Mouse (Mus musculus): ENCODE data around the gene Tmem150a. TPM values are rescaled to one million over a fixed set of nuclear protein-coding genes. Genes with fewer than 3 reads are reported as not detected.

The Tmem150a gene
- polyA plus RNA-seq, 1 experiment, result 13.0 TPM

- Histone ChIP-seq H3K4me3 (ENCODE audit: low read depth, low read length) (peak overlapping the region; percentile 75), H3K27ac (ENCODE audit: insufficient read depth, low read length) (no peak overlapping the region), H3K9me3 (replicated peaks; ENCODE audit: control insufficient read depth, insufficient read depth, low read length, poor library complexity, severe bottlenecking) (no peaks in the 10 kb centered on the region), H3K36me3 (ENCODE audit: control insufficient read depth, insufficient read depth, low read length, poor library complexity, severe bottlenecking) (peaks cover 12% of the 10 kb centered on the region), H3K4me1 (ENCODE audit: control insufficient read depth, insufficient read depth, low read length) (peaks cover 1% of the 10 kb centered on the region), H3K9ac (ENCODE audit: low read depth, poor library complexity, severe bottlenecking) (peak overlapping the region; percentile 76), H3K27me3 (ENCODE audit: control insufficient read depth, insufficient read depth, low read length, poor library complexity, severe bottlenecking) (no peaks in the 10 kb centered on the region)
- TF ChIP-seq EP300 (IDR thresholded peaks at IDR 0.05; ENCODE audit: insufficient read depth, low read depth, low read length), result no peak
- no peak for TF ChIP-seq POLR2A (IDR thresholded peaks at IDR 0.05; ENCODE audit: insufficient read depth, low read length)
- TF ChIP-seq CTCF (IDR thresholded peaks at IDR 0.05; ENCODE audit: low read depth, low read length), result no peak
Observed at GRCm38 (mm10) chr6:72356001-72356532, 820 bp downstream of the Tmem150a start.

DNA sequence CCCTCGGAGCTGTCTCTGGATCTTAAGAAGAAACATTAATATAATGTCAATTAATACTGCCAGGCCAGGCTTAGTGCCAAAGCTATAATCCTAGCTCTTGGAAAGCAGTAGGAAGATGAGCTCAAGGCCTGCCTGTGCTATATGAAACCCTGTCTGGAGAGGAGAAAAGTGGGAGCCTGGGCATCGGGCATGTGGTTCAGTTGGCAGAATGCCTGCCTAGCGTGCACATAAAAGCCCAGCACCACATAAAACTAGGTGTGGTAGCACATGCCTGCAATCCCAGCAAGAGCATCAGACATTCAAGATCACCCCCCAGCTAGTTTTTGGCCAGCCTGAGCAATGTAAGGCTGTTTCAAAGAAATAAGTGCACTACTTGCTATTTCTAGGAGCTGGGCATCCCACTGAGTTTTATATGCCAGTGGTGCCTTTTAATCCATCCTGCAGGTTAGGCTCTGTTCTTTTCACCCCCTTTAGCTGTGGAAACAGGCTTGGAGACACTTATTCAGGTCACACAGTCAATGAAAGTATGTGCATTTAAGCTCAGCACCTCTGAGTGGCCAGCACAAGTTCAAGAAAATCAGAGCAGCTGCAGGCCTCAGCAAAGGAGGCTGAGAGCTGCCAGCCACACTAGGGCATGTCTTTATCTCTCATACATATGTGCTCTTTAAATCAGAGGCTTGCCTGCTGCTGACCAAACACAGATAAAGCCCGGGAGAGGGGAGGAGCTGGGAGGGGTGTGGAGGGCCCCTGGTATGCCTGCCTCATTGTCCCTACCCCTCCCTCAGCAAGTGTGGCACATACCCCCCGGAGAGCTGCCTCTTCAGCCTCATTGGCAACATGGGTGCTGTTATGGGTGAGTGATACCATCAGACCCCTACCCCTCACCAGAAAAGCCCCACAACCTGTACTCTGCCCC is 2.2 kb downstream of the Tmem150a start:
- peaks cover 4% of the 10 kb centered on the region for H3K4me1 ChIP-seq (ENCODE audit: control insufficient read depth, insufficient read depth, low read length)

GRCm38 (mm10) chr6:72358086-72358764 is 3.0 kb downstream of the Tmem150a start:
- TF ChIP-seq EP300 (IDR thresholded peaks at IDR 0.05; ENCODE audit: insufficient read depth, low read depth, low read length) (no peak), POLR2A (IDR thresholded peaks at IDR 0.05; ENCODE audit: insufficient read depth, low read length) (no peak), CTCF (IDR thresholded peaks at IDR 0.05; ENCODE audit: low read depth, low read length) (no peak)
- Histone ChIP-seq H3K4me3 (ENCODE audit: low read depth, low read length) (no peak overlapping the region), H3K9ac (ENCODE audit: low read depth, poor library complexity, severe bottlenecking) (no peak overlapping the region), H3K9me3 (replicated peaks; ENCODE audit: control insufficient read depth, insufficient read depth, low read length, poor library complexity, severe bottlenecking) (no peaks in the 10 kb centered on the region), H3K27me3 (ENCODE audit: control insufficient read depth, insufficient read depth, low read length, poor library complexity, severe bottlenecking) (no peaks in the 10 kb centered on the region), H3K27ac (ENCODE audit: insufficient read depth, low read length) (no peak overlapping the region), H3K4me1 (ENCODE audit: control insufficient read depth, insufficient read depth, low read length) (peaks cover 4% of the 10 kb centered on the region), H3K36me3 (ENCODE audit: control insufficient read depth, insufficient read depth, low read length, poor library complexity, severe bottlenecking) (peaks cover 12% of the 10 kb centered on the region)

More for the DNA sequence above, 2.2 kb downstream of the Tmem150a start:
- H3K9me3 ChIP-seq (replicated peaks; ENCODE audit: control insufficient read depth, insufficient read depth, low read length, poor library complexity, severe bottlenecking), result no peaks in the 10 kb centered on the region
- no peak overlapping the region for H3K4me3 ChIP-seq (ENCODE audit: low read depth, low read length)
- no peak overlapping the region for H3K27ac ChIP-seq (ENCODE audit: insufficient read depth, low read length)
- no peak overlapping the region for H3K9ac ChIP-seq (ENCODE audit: low read depth, poor library complexity, severe bottlenecking)
- no peak for TF ChIP-seq CTCF (IDR thresholded peaks at IDR 0.05; ENCODE audit: low read depth, low read length)
- H3K36me3 ChIP-seq (ENCODE audit: control insufficient read depth, insufficient read depth, low read length, poor library complexity, severe bottlenecking), result peaks cover 12% of the 10 kb centered on the region
- H3K27me3 ChIP-seq (ENCODE audit: control insufficient read depth, insufficient read depth, low read length, poor library complexity, severe bottlenecking), result no peaks in the 10 kb centered on the region

DNA sequence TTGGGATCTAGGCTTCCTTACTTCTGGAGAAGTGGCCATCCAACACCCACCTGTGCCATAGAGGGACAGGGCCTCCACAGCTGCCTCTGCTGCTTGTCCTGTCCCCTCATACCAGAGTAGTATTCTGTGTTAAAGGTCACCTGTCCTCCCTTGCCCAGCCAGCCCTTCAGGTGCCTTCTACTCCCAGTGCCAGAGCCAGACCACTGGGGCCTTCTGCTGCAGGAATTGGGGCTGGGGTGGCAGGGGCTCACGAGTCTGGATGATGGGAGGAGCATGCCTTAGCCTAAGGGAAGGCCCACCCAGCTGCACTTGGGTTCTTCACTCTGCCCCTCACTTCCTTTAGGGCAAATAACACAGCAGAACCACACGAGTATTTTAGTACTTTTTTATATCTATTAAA is 4.1 kb downstream of the Tmem150a start:
- Histone ChIP-seq H3K4me3 (ENCODE audit: low read depth, low read length) (no peak overlapping the region), H3K9me3 (replicated peaks; ENCODE audit: control insufficient read depth, insufficient read depth, low read length, poor library complexity, severe bottlenecking) (no peaks in the 10 kb centered on the region), H3K27ac (ENCODE audit: insufficient read depth, low read length) (no peak overlapping the region), H3K36me3 (ENCODE audit: control insufficient read depth, insufficient read depth, low read length, poor library complexity, severe bottlenecking) (peaks cover 12% of the 10 kb centered on the region), H3K27me3 (ENCODE audit: control insufficient read depth, insufficient read depth, low read length, poor library complexity, severe bottlenecking) (no peaks in the 10 kb centered on the region), H3K9ac (ENCODE audit: low read depth, poor library complexity, severe bottlenecking) (no peak overlapping the region), H3K4me1 (ENCODE audit: control insufficient read depth, insufficient read depth, low read length) (peaks cover 4% of the 10 kb centered on the region)
- TF ChIP-seq EP300 (IDR thresholded peaks at IDR 0.05; ENCODE audit: insufficient read depth, low read depth, low read length), result no peak
- no peak for TF ChIP-seq CTCF (IDR thresholded peaks at IDR 0.05; ENCODE audit: low read depth, low read length)

DNA sequence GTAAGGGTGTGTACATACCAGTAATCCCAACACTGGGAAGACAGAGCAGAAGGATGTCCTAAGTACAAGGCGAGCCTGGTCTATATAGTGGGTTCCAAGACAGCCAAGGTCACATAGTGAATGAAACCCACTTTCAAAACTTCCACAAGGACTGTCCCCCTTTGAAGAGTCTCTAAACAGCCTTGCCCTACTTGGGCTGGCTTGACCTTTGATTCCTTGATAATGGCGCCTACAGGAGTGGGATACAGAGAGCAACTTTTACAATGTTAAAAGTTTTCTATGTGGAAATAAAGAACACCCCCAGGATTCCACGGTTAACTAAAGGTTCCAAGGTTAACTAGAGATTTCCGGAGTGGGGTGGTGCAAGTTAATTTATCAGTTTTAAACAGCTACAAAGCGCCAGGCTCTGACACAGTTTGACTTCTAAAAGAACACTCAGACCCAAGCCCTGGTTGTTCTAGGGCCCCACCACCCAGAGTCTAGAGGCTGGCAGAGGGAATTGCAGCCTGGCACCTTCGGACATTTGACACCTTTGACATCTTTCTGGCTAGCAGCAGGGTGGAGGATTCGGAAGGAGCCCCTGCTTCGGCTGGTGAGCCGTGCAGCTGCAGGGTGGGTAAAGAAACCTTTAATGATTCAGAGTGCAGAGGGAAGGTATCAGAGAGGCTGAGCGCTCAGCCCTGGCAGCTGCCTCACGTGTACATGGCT is 4.8 kb downstream of the Tmem150a start:
- Histone ChIP-seq H3K4me1 (ENCODE audit: control insufficient read depth, insufficient read depth, low read length) (peaks cover 4% of the 10 kb centered on the region), H3K36me3 (ENCODE audit: control insufficient read depth, insufficient read depth, low read length, poor library complexity, severe bottlenecking) (peaks cover 12% of the 10 kb centered on the region), H3K27ac (ENCODE audit: insufficient read depth, low read length) (no peak overlapping the region), H3K9me3 (replicated peaks; ENCODE audit: control insufficient read depth, insufficient read depth, low read length, poor library complexity, severe bottlenecking) (no peaks in the 10 kb centered on the region), H3K9ac (ENCODE audit: low read depth, poor library complexity, severe bottlenecking) (no peak overlapping the region), H3K4me3 (ENCODE audit: low read depth, low read length) (no peak overlapping the region), H3K27me3 (ENCODE audit: control insufficient read depth, insufficient read depth, low read length, poor library complexity, severe bottlenecking) (no peaks in the 10 kb centered on the region)
- TF ChIP-seq POLR2A (IDR thresholded peaks at IDR 0.05; ENCODE audit: insufficient read depth, low read length) (no peak), EP300 (IDR thresholded peaks at IDR 0.05; ENCODE audit: insufficient read depth, low read depth, low read length) (no peak), CTCF (IDR thresholded peaks at IDR 0.05; ENCODE audit: low read depth, low read length) (no peak)
